Mouse (Mus musculus) cortical plate, adult 2 months (tissue): ENCODE measurements at regions not wholly inside any gene's neighbourhood (a gene's known extent, or its start where the extent isn't known, plus 50 kb on each side); places are given as distances from the start of the nearest gene placed in this dataset.
"Not testable (repeated sequence)": the region's sequence is repeated elsewhere in the genome, so short reads cannot be mapped to it uniquely, and the experiment has no call there.

Source experiments
- H3K27ac ChIP-seq: fragments of 200-500 bp; 2 replicates; pipeline ENCODE4 v1.5.1; 2012; ENCODE audit warnings: low read length, control low read depth, inconsistent platforms; ENCODE audit not compliant: insufficient read depth
- H3K4me1 ChIP-seq: fragments of 200-500 bp; 2 replicates; pipeline ENCODE4 v1.6.1; 2011; ENCODE audit warnings: low read length; ENCODE audit not compliant: control insufficient read depth, insufficient read depth
- H3K4me3 ChIP-seq: fragments of 200-500 bp; 2 replicates; pipeline ENCODE4 v1.5.1; 2011; ENCODE audit warnings: mild to moderate bottlenecking, low read length, control low read depth; ENCODE audit not compliant: insufficient read depth
- CTCF ChIP-seq: fragments of 200-500 bp; IDR thresholded peaks from 2 replicates; pipeline ENCODE4 v1.5.1; 2011; ENCODE audit warnings: mild to moderate bottlenecking, control low read depth, low read length; ENCODE audit not compliant: insufficient read depth; ENCODE audit errors: extremely low read depth
- POLR2A ChIP-seq: fragments of 200-500 bp; IDR thresholded peaks from 2 replicates; pipeline ENCODE4 v1.6.1; 2011; ENCODE audit warnings: mild to moderate bottlenecking, low read length, control low read depth; ENCODE audit not compliant: insufficient read depth; ENCODE audit errors: extremely low read depth

DNA sequence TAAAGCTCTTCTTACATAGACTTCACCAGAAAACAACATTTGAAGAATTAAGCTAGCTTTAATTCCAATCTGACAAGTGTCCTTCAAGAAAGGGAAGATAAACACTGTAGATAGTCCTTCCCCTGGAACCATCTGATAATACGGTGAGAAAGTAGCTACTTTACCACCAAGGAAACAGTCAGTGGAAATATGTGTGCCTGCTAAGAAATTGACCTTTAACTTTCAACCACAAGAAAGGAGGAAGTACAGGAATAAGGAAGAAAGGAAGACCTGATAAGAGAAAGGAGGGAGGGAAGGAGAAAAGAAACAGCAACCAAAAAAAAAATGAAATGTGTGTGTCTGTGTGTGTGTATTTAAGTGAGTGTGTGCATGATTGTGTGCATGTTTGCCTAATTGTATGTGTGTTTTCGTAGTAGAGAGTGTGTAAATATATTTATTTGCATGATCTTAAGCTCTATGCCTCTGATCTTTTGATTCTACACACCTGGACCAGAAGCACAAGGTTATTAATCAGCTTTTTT lies 831.3 kb downstream of the Pla2g4a start:
- TF ChIP-seq CTCF (no peak), POLR2A (no peak)
- H3K4me1 ChIP-seq: no peaks in the 10 kb centered on the region
- no peak overlapping the region for H3K4me3 ChIP-seq
- H3K27ac ChIP-seq: no peak overlapping the region

DNA sequence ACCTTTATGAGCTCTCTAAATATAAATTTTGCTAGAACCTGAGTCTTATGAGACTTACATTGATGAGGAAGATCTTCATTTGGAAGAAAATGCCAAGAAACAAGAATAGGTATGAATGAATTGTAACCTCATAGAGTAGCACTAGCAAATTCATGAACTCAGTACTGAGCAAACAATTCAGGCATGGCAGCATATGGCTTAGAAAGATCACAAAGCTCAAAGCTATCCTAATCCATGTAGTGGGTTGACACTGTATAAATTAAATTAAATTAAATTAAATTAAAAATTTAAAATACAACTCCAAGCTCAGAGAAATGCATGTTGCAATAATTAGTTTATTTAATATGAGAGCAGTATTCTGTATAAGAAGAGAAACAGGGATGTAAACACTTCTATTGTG lies 832.0 kb downstream of the Pla2g4a start:
- TF ChIP-seq CTCF: no peak
- no peak for TF ChIP-seq POLR2A

DNA sequence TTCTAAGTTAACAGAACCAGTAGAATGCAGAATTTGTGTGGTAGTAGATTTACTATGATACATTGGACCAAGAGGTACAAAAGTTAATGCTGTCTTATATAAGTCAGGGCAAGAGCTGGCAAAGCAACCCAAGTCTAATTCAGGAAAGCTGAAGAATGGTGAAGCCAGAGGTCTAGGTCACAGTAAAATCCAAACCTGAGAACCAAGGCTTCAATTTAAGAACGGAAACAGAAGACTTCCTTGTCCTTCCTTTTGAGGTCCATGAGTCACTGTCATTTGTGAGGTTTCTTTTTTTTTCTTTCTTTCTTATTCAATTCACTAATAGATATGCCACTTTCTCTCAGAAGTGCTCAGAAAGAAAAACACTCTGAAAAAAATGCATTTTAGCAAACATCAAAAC lies 833.4 kb downstream of the Pla2g4a start:
- Histone ChIP-seq H3K4me3 (no peak overlapping the region), H3K4me1 (no peaks in the 10 kb centered on the region), H3K27ac (no peak overlapping the region)
- TF ChIP-seq CTCF (no peak), POLR2A (no peak)

More for the DNA sequence above, 832.0 kb downstream of the Pla2g4a start:
- H3K4me1 ChIP-seq: no peaks in the 10 kb centered on the region
- H3K27ac ChIP-seq: no peak overlapping the region
- H3K4me3 ChIP-seq: no peak overlapping the region

GRCm38 (mm10) chr1:149103396-149103795 lies 857.7 kb downstream of the Pla2g4a start:
- no peak overlapping the region for H3K4me3 ChIP-seq
- no peak overlapping the region for H3K27ac ChIP-seq
- no peak for TF ChIP-seq CTCF
- no peaks in the 10 kb centered on the region for H3K4me1 ChIP-seq

GRCm38 (mm10) chr1:149097426-149097825 lies 863.7 kb downstream of the Pla2g4a start:
- no peak for TF ChIP-seq CTCF
- TF ChIP-seq POLR2A: no peak
- Histone ChIP-seq H3K27ac (no peak overlapping the region), H3K4me3 (no peak overlapping the region), H3K4me1 (no peaks in the 10 kb centered on the region)

DNA sequence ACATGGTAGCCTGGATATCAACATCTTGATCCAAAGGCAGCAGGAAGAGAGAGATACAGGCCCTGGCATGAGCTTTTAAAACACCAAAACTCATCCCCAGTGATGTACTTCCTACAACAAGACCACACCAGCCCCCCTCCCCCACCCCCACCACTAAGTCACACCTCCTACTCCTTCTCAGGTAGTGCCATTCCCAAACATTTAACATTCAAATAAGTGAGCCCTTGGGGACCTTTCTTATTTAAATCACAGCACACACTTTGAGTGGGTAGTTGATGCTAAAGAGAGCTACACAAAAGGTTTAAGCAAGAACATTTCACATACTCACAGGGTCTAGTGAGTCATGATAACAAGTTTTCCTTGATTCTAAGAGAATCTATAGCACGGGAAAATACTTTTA lies 886.4 kb downstream of the Pla2g4a start:
- no peak overlapping the region for H3K4me3 ChIP-seq
- no peak overlapping the region for H3K27ac ChIP-seq
- TF ChIP-seq CTCF (no peak), POLR2A (no peak)
- H3K4me1 ChIP-seq: no peaks in the 10 kb centered on the region

GRCm38 (mm10) chr1:149069570-149069969 lies 891.5 kb downstream of the Pla2g4a start:
- no peaks in the 10 kb centered on the region for H3K4me1 ChIP-seq
- H3K27ac ChIP-seq: no peak overlapping the region
- H3K4me3 ChIP-seq: no peak overlapping the region
- TF ChIP-seq POLR2A (no peak), CTCF (no peak)

DNA sequence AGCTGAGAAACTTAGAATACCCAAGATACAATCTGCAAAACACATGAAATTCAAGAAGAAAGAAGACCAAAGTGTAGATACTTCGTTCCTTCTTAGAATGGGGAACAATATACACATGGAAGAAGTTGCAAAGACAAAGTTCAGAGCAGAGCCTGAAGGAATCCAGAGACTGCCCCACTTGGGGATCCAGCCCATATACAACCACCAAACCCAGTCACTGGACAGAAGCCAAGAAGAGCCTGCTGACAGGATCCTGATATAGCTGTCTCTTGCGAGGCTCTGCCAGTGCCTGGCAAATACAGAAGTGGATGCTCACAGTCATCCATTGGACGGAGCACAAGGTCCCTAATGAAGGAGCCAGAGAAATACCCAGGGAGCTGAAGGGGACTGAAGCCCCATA lies 898.1 kb downstream of the Pla2g4a start:
- H3K4me1 ChIP-seq: not testable (repeated sequence)

DNA sequence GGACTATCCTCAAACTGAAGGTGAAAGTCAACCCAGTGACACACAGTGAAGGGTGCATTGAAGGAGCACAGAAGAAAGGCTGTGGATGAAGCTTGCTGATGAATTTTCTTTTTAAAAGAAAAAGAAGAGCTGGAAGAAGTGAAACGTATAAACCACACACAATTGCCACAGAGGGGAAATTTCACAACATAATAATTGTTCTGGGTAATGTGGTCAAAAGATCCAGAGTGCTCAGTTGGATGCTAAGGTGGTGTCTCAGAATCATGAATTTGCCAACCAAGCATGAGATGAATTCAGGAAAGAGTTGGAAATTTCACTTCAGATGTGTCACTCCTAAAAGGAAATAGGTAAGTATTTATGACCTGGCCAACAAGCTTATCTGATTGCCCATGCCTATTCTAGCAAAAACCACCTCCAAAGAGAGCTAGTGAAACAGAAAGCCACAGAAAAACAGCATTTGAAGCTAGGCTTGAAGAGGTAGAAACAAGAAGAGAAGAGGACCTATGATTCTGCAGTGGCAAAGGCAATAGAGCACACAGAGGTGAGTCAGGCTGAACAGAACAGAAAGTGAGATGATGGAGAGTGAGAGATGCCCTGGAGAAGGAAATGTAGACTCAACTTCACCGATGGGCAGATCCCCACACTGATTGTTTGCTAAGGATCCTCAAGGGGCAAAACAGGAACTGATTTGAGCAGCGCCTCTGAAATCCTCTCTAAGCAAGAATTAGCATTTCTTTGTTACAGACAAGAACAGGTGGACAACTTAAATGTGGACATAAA lies 922.7 kb downstream of the Pla2g4a start:
- TF ChIP-seq CTCF (no peak), POLR2A (no peak)
- no peaks in the 10 kb centered on the region for H3K4me1 ChIP-seq
- no peak overlapping the region for H3K4me3 ChIP-seq
- H3K27ac ChIP-seq: no peak overlapping the region

More for the DNA sequence above, 898.1 kb downstream of the Pla2g4a start:
- H3K4me3 ChIP-seq, H3K27ac ChIP-seq: not testable (repeated sequence)

GRCm38 (mm10) chr1:149028316-149028715 lies 932.8 kb downstream of the Pla2g4a start:
- Histone ChIP-seq H3K27ac (no peak overlapping the region), H3K4me1 (no peaks in the 10 kb centered on the region), H3K4me3 (no peak overlapping the region)
- no peak for TF ChIP-seq POLR2A
- no peak for TF ChIP-seq CTCF
